Mouse (Mus musculus): ENCODE measurements around the gene Mtmr3. TPM values are rescaled to one million over a fixed set of nuclear protein-coding genes. Genes with fewer than 3 reads are reported as not detected.
"Not testable (repeated sequence)": the region's sequence is repeated elsewhere in the genome, so short reads cannot be mapped to it uniquely, and the experiment has no call there.

Gene Mtmr3
- total RNA-seq, 1 experiment from 2014 or later = 47.0 TPM

DNA sequence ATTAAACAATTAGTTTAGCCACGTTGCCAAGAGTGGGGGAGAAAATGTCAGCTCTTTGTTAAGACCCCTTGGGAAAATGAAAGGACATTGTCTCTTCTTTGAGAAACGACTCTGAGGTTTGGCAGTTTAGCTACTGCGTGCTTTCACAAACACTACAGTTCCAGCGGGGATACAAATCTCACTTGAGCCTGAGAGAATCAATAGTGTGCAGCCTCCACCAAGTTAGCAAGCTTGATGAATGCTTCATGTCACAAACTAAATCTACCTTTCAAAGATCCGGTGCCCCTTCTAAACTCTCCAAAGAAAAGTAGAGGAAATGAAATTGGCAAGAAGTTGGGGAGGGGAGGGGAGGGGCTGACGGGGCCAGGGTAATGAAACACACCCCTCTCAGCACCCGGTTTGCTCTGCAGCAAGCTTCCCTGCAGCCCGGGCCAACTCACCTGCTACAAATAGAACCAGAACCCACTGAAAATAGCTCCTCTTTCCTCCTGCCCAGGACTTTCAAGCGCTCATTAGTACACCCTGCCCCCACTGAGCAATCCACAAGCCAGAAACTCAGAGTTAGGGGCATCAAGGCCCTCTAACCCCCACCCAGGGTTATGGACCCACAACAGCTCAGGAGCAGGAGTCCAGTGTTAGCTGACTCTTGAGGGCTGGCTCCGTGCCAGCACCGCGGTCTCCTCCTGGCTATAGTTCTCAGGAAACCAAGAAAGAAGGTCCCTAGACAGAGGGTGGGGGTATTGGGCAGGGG lies 8.2 kb upstream of the Mtmr3 start:
- peak; percentile 27; the same call in 1 of the 2 replicates for ATAC-seq (replicated peaks; ENCODE audit: low read depth, poor library complexity, severe bottlenecking)

DNA sequence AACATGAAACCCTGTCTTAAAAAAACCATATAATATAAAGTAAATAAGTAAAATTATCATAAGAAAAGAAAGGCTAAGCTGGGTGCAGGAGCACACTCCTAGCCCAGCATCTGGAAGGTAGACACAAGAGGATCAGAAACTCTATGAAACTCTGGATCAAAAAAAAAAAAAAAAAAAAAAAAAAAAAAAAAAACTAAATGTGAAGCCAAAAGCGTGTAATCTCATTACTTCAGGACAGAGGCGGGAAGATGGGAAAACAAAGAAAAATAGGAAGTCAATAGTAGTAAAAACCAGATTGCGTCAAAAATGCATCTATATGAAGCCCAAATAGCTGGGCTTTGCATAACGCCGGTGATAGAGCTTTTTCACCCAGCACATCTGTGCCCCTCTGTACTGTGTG lies 7.2 kb upstream of the Mtmr3 start:
- no peak for ATAC-seq (replicated peaks; ENCODE audit: low read depth, poor library complexity, severe bottlenecking)

DNA sequence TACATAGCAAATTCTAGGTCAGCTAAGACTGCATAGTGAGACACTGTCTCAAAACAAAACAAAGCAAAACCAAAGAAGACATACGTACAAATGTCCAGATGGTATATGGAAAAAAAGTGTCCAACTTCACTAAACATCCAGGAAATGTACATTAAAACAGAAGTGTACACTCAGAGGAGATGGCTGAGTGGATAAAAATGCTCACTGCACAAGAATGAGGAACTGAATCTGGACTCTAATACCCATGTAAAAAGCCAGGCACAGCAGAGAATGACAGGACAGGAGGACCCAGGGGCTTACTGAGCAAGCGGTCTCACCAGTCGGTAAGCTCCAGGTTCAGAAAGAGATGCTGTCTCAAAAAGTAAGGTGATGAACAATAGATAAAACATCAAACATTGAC lies 5.3 kb upstream of the Mtmr3 start:
- peak; percentile 72 for ATAC-seq (replicated peaks; ENCODE audit: low read depth, poor library complexity, severe bottlenecking)

DNA sequence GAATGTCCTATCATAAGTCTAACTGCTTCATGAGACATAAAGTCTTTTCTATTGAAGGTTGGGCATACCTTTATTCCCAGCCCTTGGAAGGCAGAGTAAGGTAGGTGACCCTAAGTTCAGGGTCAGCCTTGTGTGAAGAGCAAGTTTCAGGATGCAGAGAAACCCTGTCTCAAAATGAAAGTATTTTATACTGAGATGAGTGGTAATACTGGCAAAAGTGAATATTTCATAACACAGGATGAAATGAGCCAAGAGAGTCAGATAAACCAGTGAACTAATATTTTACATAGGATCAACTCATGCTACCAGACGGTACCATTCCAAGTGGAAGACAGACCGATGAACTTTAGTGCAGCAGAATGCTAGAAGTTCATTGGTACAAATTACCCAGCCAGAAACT lies 3.7 kb upstream of the Mtmr3 start:
- ATAC-seq (replicated peaks; ENCODE audit: low read depth, poor library complexity, severe bottlenecking) = no peak

DNA sequence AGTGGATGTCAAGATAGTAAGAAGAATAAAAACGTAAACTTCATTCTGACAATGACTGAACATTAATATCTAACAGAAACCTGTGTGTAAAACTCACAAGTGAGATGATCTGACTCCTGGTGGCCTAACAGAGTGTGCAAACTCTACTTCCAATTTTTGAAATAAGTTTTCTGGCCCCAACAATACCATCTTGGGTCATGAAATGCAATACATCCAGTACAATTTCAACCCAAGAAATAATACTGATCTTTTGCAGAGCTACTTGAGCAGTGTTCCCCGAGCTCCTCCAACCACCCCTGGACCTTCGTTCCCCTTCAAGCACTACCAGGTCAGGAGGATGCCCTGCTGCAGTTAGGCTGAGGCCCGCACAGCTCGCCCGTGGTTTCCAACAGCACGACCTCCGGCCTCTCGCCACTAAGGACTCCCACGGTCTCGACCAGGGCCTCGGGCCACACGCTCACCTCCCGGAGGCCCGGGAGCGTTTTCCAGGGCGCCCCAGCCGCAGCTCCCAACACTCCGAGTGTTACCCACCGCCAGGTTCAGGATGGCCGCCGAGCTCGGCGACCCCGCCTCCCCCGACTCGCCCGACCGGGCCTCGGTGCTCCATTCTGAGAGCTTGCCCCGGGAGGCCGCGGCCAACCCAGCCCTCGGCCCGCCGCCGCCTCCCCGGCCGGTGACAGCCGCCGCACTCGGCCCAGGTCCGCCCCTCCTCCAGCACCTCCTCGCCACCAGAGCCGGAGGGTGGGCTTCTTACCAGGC lies 635 bp downstream of the Mtmr3 start:
- no peak for ATAC-seq (replicated peaks; ENCODE audit: low read depth, poor library complexity, severe bottlenecking)

DNA sequence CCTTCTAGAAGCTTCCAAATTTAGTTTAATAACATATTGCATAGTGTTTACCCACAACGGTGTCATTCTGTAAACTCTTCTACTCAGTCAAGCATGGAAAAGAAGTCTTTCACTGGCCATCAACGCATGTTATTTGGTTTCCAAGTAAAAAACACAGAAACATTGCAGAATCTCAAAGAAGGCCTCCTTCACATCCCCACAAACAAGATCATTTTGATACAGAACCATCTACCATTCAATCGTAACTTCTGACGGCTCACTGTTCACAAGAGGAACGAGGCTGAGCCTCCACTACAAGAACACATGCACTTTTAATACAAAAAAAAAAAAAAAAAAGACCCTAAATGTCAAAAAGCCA lies 1.2 kb downstream of the Mtmr3 start:
- no peak for ATAC-seq (replicated peaks; ENCODE audit: low read depth, poor library complexity, severe bottlenecking)

DNA sequence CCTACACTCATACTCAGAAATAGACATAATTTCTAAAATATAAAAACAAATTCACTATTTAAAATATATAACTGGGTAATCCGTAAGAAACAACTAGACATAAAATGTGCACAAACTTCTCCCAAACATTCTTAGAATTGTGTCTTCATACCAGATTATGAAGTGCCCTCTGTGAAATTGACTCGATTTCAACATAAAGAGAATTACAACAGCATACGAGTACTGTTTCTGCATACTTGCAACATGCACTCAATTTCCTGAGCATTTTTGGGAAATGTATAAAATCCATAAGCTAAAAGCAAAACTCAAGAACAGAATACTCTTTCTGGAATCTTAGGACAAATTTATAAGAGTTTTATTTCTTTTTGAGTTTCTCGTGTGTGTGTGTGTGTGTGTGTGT lies 2.9 kb downstream of the Mtmr3 start:
- no peak for ATAC-seq (replicated peaks; ENCODE audit: low read depth, poor library complexity, severe bottlenecking)

DNA sequence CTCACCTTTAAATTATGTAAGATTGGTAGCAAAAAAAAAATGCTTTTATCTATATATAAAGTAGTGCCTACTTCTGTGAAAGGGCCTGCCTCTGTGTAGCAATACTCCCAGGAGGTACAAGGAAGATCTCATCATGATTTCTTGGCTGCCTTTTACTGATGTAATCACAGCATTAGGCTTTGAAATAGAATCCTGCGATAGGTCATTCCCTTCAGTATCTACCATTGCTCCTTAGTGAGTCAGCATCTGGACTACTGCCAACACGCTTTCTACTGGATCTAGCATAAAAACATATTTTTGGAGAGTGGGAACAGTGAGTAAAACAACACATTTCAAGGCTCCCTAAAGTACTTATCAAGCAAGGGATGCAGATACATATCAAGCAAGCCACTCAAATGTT lies 16.0 kb downstream of the Mtmr3 start:
- no peak for ATAC-seq (replicated peaks; ENCODE audit: low read depth, poor library complexity, severe bottlenecking)

DNA sequence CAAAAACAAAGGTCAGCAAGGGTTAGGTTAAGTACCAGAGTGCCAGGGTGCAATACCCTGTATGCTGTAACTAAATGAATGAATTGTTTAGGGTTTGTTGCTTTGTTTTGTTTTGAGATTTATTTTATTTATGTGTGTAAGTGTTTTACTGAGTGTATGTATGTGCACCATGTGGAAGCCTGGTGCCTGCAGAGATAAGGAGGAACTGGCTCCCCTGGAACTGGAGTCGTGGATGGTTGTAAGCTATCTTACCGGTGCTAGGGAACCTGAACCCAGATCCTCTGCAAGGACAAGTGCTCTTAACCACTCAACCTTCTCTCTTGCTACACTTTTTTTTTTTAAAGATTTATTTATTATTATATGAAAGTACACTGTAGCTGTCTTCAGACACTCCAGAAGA lies 17.6 kb downstream of the Mtmr3 start:
- ATAC-seq (replicated peaks; ENCODE audit: low read depth, poor library complexity, severe bottlenecking) = no peak

DNA sequence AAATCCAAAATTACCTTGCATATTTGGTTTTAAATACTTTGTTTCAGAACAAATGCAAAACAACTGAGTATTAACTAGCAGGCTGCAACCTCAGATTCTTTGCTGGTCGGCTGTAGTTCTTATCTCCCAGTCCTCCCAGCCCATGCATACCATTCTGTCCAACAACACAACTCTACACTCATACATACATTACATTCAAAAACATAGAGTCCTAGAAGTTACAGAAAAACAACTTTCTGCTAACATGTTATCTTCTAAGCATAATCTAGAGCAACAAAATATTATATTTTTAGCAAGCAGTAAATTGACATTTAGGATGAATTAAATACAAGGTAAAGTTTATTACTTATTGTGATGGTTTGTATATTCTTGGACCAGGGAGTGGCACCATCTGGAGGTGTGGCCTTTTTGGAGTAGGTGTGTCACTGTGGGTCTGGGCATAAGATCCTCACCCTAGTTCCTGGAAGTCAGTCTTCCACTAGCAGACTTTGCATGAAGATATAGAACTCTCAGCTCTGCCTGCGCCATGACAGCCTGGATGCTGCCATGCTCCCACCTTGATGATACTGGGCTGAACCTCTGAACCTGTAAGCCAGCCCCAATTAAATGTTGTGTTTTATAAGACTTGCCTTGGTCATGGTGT lies 18.5 kb downstream of the Mtmr3 start:
- not testable (repeated sequence) for ATAC-seq (replicated peaks; ENCODE audit: low read depth, poor library complexity, severe bottlenecking)

DNA sequence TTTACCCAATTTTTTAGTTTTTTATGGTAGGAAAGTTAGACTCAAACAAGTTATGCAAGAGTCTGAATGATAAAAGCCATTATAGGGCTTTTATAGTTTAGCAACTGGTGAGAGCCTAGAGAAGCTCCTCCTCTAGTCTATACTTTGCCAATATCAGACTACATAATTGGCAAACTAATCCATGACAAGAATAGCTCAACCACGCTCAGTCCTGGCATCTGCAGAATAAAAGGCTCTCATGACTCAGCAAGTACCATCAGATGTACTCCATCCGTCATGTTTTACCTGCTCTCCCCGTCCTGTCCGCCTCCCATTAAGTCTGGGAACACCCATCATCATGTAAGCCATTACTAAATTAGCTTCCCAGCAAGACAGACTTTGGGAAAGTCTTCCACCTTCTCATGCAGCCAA lies 23.2 kb downstream of the Mtmr3 start:
- ATAC-seq (replicated peaks; ENCODE audit: low read depth, poor library complexity, severe bottlenecking) = no peak

DNA sequence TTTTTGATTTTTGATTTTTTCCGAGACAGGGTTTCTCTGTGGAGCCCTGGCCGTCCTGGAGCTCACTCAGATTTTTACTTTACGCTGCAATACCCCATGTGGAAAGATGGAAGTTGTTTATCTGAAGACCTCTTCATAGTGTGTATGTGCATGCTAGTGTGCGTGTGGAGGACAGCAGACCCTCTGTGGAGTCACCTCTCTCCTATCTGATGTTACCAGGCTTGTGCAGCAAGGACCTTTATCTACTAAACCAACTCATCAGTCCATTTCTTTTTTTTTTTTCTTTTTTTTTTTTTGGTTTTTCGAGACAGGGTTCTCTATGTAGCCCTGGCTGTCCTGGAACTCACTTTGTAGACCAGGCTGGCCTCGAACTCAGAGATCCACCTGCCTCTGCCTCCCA lies 28.3 kb downstream of the Mtmr3 start:
- no peak for ATAC-seq (replicated peaks; ENCODE audit: low read depth, poor library complexity, severe bottlenecking)

DNA sequence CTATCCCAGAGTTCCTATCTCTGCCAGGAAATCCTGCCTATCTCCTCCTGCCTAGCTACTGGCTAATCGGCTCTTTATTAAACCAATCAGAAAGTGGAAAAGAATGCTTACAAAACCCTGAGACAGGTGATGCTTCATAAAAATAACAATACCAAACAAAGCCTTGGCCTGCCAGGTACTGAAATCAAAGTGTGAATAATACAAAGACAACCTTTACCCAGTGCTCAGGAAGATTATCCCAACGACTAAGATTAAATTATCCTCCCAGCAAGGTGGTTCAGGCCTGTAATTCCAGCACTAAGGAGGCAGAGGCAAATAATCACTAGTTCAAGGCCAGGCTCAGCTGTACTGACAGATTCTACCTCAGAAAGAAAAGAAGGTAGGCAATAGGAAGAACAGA lies 29.1 kb downstream of the Mtmr3 start:
- no peak for ATAC-seq (replicated peaks; ENCODE audit: low read depth, poor library complexity, severe bottlenecking)

DNA sequence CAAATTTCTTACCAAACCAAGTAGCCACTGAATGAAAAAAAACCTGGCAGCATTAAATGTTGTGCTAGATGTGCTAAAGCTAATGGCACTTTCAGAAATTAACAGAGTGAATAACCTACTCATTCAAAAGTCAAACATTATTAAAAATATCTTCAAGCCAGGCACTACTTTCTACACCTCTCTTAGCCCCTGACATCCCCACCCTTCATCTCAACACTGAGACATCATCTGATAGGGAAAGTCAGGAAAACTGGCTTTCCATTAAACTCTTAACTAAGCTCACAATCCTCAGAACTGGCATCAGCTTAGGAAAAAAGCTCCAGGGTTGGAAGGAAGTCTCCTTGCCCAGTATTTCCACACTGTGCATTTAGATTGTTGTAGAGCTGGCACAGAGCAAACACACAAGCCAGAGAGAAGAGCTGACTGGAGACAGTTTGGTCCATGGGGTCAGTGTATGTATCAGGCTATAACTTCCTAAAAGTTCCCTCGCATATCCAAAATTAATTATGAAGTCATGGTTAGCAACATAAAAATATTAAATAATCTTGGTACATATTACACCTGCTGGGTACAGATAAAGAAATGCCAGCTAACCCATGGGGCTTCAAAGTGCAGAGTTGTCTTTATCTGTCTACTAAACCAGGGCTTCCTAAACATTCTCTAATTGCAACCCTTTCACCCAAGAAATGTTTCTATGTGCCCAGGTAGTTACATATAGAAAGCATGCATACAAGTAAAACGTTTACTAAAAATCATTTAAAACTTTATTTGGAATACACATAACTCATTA lies 41.2 kb downstream of the Mtmr3 start:
- peak; percentile 63 for ATAC-seq (replicated peaks; ENCODE audit: low read depth, poor library complexity, severe bottlenecking)

DNA sequence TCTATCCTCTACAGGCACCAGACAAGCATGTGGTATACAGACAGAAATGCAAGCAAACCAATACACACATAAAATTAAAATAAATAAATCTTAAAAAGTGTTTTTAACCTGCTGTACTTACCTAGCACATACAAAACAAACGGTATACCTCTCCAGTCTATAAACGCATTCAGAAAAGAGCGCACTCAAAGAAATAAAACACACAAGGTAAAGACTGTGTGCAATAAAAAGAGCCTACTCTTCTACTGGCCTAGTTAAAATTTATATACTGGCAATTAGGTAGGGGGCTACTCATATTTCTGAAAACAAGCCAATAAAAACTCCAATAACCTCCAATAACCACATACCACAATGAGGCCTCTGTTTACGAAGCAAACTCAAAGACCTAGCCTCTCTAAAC lies 47.1 kb downstream of the Mtmr3 start:
- ATAC-seq (replicated peaks; ENCODE audit: low read depth, poor library complexity, severe bottlenecking) = no peak

DNA sequence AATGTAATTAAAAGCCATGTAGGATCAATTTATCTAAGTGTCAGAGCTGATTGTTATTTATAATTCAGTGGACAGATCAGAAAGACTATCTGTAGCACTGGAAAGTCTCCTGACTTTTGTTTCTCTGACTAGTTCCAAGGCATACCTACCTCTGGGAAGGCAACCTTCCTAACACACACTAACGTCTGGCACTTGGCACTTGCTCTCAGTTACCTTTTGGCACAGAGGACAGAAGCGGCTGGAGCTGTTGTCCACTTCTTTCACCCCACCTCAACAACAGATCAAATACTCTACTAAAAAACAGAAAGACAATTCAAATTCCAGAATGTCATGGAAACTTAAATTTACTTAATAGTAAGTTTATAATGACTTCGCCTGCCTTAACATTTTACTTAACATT lies 48.7 kb downstream of the Mtmr3 start:
- ATAC-seq (replicated peaks; ENCODE audit: low read depth, poor library complexity, severe bottlenecking) = no peak

DNA sequence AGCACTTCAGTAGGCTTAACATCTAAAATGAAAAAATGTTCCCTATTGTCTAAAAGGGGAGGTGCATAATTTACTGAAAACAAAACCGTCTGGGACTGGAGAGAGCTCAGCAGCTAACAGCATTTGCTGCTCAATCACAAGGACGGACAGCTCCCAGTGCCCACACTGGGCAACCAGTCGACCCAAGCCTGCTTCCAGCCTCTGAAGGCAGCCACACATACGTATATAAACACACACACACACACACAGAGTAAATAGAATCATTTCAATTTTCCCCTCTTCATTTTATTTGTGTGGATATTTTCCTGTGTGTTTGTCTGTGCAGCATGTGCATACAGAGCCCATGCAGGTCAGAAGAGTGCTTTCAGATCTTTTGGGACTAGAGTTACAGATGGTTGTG lies 49.3 kb downstream of the Mtmr3 start:
- no peak for ATAC-seq (replicated peaks; ENCODE audit: low read depth, poor library complexity, severe bottlenecking)

DNA sequence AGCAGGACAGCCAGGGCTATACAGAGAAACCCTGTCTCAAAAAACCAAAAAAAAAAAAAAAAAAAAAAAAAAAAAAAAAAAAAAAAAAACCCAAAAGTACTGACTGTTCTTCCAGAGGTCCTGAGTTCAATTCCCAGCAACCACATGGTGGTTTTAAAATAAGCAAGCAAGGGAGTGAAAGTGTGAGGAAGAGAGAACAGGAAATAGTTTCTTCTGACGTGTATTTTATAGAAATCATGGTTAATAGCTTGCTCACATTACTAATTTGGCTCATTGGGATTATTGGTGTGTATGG lies 50.1 kb downstream of the Mtmr3 start:
- not testable (repeated sequence) for ATAC-seq (replicated peaks; ENCODE audit: low read depth, poor library complexity, severe bottlenecking)

DNA sequence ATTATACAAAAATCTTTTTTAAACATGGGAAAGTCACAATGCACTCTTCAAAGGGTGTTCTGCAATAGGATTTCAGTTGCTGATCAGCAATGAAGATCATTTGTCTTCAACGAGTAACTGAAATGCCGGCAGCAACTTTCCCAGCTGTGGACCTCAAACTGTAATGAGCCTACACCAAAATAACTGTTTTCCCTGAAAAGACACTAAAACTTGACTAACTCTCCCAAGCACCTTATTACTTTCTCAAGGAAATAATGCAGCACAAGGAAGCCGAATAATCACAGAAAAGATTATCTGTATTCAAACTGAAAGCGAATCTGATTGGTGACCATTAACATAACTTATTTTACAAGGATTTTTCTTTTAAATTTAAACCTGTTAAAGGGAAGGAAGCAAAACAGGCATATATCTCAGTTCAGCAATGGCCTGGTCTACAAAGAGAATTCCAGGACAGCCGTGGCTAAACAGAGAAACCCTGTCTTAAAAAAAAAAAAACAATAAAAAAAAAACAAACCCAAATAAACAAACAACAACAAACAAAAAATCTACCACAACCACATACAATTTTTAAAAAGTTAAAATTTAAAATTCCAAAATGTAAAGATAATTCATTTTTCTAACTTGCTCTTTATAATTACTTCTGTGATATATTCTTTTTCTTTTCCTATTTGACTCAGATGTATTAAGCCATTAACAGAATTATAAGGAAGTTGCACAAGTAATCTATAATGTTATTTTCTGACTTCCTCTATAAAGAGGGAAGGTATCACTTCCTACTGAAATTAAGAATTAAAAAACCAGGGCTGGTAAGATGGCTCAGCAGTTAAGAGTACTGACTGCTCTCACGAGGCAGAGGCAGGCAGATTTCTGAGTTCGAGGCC lies 50.7 kb downstream of the Mtmr3 start:
- peak; percentile 31; the same call in 1 of the 2 replicates for ATAC-seq (replicated peaks; ENCODE audit: low read depth, poor library complexity, severe bottlenecking)

DNA sequence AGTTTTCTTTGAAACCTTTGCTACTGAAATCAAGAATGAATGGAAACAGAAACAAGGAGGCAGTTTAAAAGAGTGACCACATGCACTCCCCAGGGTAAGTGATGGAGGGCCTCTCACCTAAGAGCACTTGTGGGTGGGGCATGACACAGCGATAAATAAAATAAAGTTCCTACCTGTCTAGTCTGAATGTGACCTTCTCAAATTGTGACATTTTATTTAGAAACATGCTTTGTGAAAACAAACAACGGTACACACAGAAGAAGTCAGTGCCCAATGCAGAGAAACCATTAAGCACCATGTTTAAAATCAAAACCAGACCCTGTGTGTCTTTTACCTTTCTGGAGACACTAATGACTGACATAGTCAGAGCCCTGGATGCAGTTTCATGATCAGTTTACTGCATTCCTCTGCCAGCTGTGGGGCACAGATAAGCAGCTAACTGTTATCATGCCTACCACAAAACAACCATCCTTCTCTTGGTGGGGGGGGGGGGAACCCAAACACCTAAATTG lies 51.6 kb downstream of the Mtmr3 start:
- peak; percentile 88 for ATAC-seq (replicated peaks; ENCODE audit: low read depth, poor library complexity, severe bottlenecking)

All from common myeloid progenitor, adult 5-6 weeks (primary cell).